Mouse (Mus musculus): ENCODE measurements around the gene Tmc6. TPM values are rescaled to one million over a fixed set of nuclear protein-coding genes. Genes with fewer than 3 reads are reported as not detected.
A peak's percentile ranks its signal among the peaks of the same experiment; 100 is the strongest.

Gene Tmc6
- polyA plus RNA-seq, 1 experiment from 2014 or later: 4.2 TPM

- Histone ChIP-seq H3K9me3 (replicated peaks; ENCODE audit: control insufficient read depth, low read length, poor library complexity, severe bottlenecking) (no peaks in the 10 kb centered on the region), H3K4me3 (ENCODE audit: low read depth, low read length) (no peak overlapping the region), H3K4me2 (ENCODE audit: low read length) (no peak overlapping the region), H3K4me1 (ENCODE audit: control insufficient read depth, insufficient read depth, low read length) (no peaks in the 10 kb centered on the region), H3K36me3 (ENCODE audit: control insufficient read depth, insufficient read depth, low read length) (peaks cover 8% of the 10 kb centered on the region), H3K9ac (ENCODE audit: low read depth, low read length) (no peak overlapping the region), H3K27ac (ENCODE audit: low read length) (no peak overlapping the region), H3K27me3 (ENCODE audit: control insufficient read depth, insufficient read depth, low read depth, low read length) (no peaks in the 10 kb centered on the region)
- 75% methylated on average over 7 of the region's 7 CpGs for WGBS
- ATAC-seq: no peak
These were observed 12.3 kb downstream of the Tmc6 start for GRCm38 (mm10) chr11:117769683-117770047.

- WGBS: 78% methylated on average over 20 of the region's 20 CpGs
- no peaks in the 10 kb centered on the region for H3K4me1 ChIP-seq (ENCODE audit: control insufficient read depth, insufficient read depth, low read length)
- no peak overlapping the region for H3K4me3 ChIP-seq (ENCODE audit: low read depth, low read length)
- no peak overlapping the region for H3K4me2 ChIP-seq (ENCODE audit: low read length)
- no peaks in the 10 kb centered on the region for H3K9me3 ChIP-seq (replicated peaks; ENCODE audit: control insufficient read depth, low read length, poor library complexity, severe bottlenecking)
- no peaks in the 10 kb centered on the region for H3K27me3 ChIP-seq (ENCODE audit: control insufficient read depth, insufficient read depth, low read depth, low read length)
- peaks cover 11% of the 10 kb centered on the region for H3K36me3 ChIP-seq (ENCODE audit: control insufficient read depth, insufficient read depth, low read length)
- H3K27ac ChIP-seq (ENCODE audit: low read length): no peak overlapping the region
- 0 out of 2 replicates have a peak, but pooled peaks have one; percentile 13 for ATAC-seq
- no peak overlapping the region for H3K9ac ChIP-seq (ENCODE audit: low read depth, low read length)
These were observed 13.0 kb downstream of the Tmc6 start for GRCm38 (mm10) chr11:117768725-117769682.

GRCm38 (mm10) chr11:117766275-117766674 lies 15.7 kb downstream of the Tmc6 start:
- Histone ChIP-seq H3K27ac (ENCODE audit: low read length) (no peak overlapping the region), H3K4me1 (ENCODE audit: control insufficient read depth, insufficient read depth, low read length) (no peaks in the 10 kb centered on the region), H3K36me3 (ENCODE audit: control insufficient read depth, insufficient read depth, low read length) (peaks cover 23% of the 10 kb centered on the region), H3K4me3 (ENCODE audit: low read depth, low read length) (no peak overlapping the region), H3K27me3 (ENCODE audit: control insufficient read depth, insufficient read depth, low read depth, low read length) (no peaks in the 10 kb centered on the region), H3K4me2 (ENCODE audit: low read length) (no peak overlapping the region), H3K9ac (ENCODE audit: low read depth, low read length) (no peak overlapping the region), H3K9me3 (replicated peaks; ENCODE audit: control insufficient read depth, low read length, poor library complexity, severe bottlenecking) (no peaks in the 10 kb centered on the region)
- no peak for ATAC-seq
- 90% methylated on average over 3 of the region's 3 CpGs for WGBS

- ATAC-seq: no peak
- H3K36me3 ChIP-seq (ENCODE audit: control insufficient read depth, insufficient read depth, low read length): peaks cover 30% of the 10 kb centered on the region
- 93% methylated on average over 5 of the region's 5 CpGs for WGBS
These were observed 16.6 kb downstream of the Tmc6 start for GRCm38 (mm10) chr11:117765361-117765760.

GRCm38 (mm10) chr11:117764319-117764718 lies 17.7 kb downstream of the Tmc6 start:
- no peak overlapping the region for H3K4me2 ChIP-seq (ENCODE audit: low read length)
- H3K27me3 ChIP-seq (ENCODE audit: control insufficient read depth, insufficient read depth, low read depth, low read length): no peaks in the 10 kb centered on the region
- H3K9ac ChIP-seq (ENCODE audit: low read depth, low read length): no peak overlapping the region
- 93% methylated on average over 9 of the region's 9 CpGs for WGBS
- ATAC-seq: no peak
- no peak overlapping the region for H3K27ac ChIP-seq (ENCODE audit: low read length)
- no peaks in the 10 kb centered on the region for H3K9me3 ChIP-seq (replicated peaks; ENCODE audit: control insufficient read depth, low read length, poor library complexity, severe bottlenecking)
- no peaks in the 10 kb centered on the region for H3K4me1 ChIP-seq (ENCODE audit: control insufficient read depth, insufficient read depth, low read length)
- no peak overlapping the region for H3K4me3 ChIP-seq (ENCODE audit: low read depth, low read length)
- peaks cover 41% of the 10 kb centered on the region for H3K36me3 ChIP-seq (ENCODE audit: control insufficient read depth, insufficient read depth, low read length)

More at GRCm38 (mm10) chr11:117765361-117765760, 16.6 kb downstream of the Tmc6 start:
- H3K9me3 ChIP-seq (replicated peaks; ENCODE audit: control insufficient read depth, low read length, poor library complexity, severe bottlenecking): no peaks in the 10 kb centered on the region
- no peak overlapping the region for H3K4me2 ChIP-seq (ENCODE audit: low read length)
- H3K4me3 ChIP-seq (ENCODE audit: low read depth, low read length): no peak overlapping the region
- no peak overlapping the region for H3K27ac ChIP-seq (ENCODE audit: low read length)
- H3K9ac ChIP-seq (ENCODE audit: low read depth, low read length): no peak overlapping the region
- no peaks in the 10 kb centered on the region for H3K4me1 ChIP-seq (ENCODE audit: control insufficient read depth, insufficient read depth, low read length)
- no peaks in the 10 kb centered on the region for H3K27me3 ChIP-seq (ENCODE audit: control insufficient read depth, insufficient read depth, low read depth, low read length)

GRCm38 (mm10) chr11:117762246-117762645 lies 19.8 kb downstream of the Tmc6 start:
- Histone ChIP-seq H3K36me3 (ENCODE audit: control insufficient read depth, insufficient read depth, low read length) (peaks cover 58% of the 10 kb centered on the region), H3K4me2 (ENCODE audit: low read length) (no peak overlapping the region), H3K4me1 (ENCODE audit: control insufficient read depth, insufficient read depth, low read length) (no peaks in the 10 kb centered on the region), H3K27ac (ENCODE audit: low read length) (no peak overlapping the region), H3K4me3 (ENCODE audit: low read depth, low read length) (no peak overlapping the region), H3K9me3 (replicated peaks; ENCODE audit: control insufficient read depth, low read length, poor library complexity, severe bottlenecking) (no peaks in the 10 kb centered on the region), H3K9ac (ENCODE audit: low read depth, low read length) (no peak overlapping the region), H3K27me3 (ENCODE audit: control insufficient read depth, insufficient read depth, low read depth, low read length) (no peaks in the 10 kb centered on the region)
- no peak for ATAC-seq
- WGBS: 92% methylated on average over 12 of the region's 12 CpGs

- H3K9ac ChIP-seq (ENCODE audit: low read depth, low read length): no peak overlapping the region
- peaks cover 59% of the 10 kb centered on the region for H3K36me3 ChIP-seq (ENCODE audit: control insufficient read depth, insufficient read depth, low read length)
- no peak for ATAC-seq
- H3K9me3 ChIP-seq (replicated peaks; ENCODE audit: control insufficient read depth, low read length, poor library complexity, severe bottlenecking): no peaks in the 10 kb centered on the region
- no peak overlapping the region for H3K27ac ChIP-seq (ENCODE audit: low read length)
- H3K4me2 ChIP-seq (ENCODE audit: low read length): no peak overlapping the region
- WGBS: 90% methylated on average over 13 of the region's 13 CpGs
- no peaks in the 10 kb centered on the region for H3K4me1 ChIP-seq (ENCODE audit: control insufficient read depth, insufficient read depth, low read length)
- H3K4me3 ChIP-seq (ENCODE audit: low read depth, low read length): no peak overlapping the region
- no peaks in the 10 kb centered on the region for H3K27me3 ChIP-seq (ENCODE audit: control insufficient read depth, insufficient read depth, low read depth, low read length)
These were observed 20.2 kb downstream of the Tmc6 start for GRCm38 (mm10) chr11:117761801-117762200.

GRCm38 (mm10) chr11:117760374-117761119 lies 21.5 kb downstream of the Tmc6 start:
- Histone ChIP-seq H3K4me3 (ENCODE audit: low read depth, low read length) (no peak overlapping the region), H3K4me2 (ENCODE audit: low read length) (no peak overlapping the region), H3K4me1 (ENCODE audit: control insufficient read depth, insufficient read depth, low read length) (no peaks in the 10 kb centered on the region), H3K27ac (ENCODE audit: low read length) (no peak overlapping the region), H3K36me3 (ENCODE audit: control insufficient read depth, insufficient read depth, low read length) (peaks cover 70% of the 10 kb centered on the region), H3K27me3 (ENCODE audit: control insufficient read depth, insufficient read depth, low read depth, low read length) (no peaks in the 10 kb centered on the region), H3K9ac (ENCODE audit: low read depth, low read length) (no peak overlapping the region), H3K9me3 (replicated peaks; ENCODE audit: control insufficient read depth, low read length, poor library complexity, severe bottlenecking) (no peaks in the 10 kb centered on the region)
- 88% methylated on average over 26 of the region's 26 CpGs for WGBS
- no peak for ATAC-seq

GRCm38 (mm10) chr11:117759267-117759666 lies 22.7 kb downstream of the Tmc6 start:
- no peaks in the 10 kb centered on the region for H3K9me3 ChIP-seq (replicated peaks; ENCODE audit: control insufficient read depth, low read length, poor library complexity, severe bottlenecking)
- no peak for ATAC-seq
- H3K4me2 ChIP-seq (ENCODE audit: low read length): no peak overlapping the region
- no peaks in the 10 kb centered on the region for H3K4me1 ChIP-seq (ENCODE audit: control insufficient read depth, insufficient read depth, low read length)
- H3K9ac ChIP-seq (ENCODE audit: low read depth, low read length): no peak overlapping the region
- no peak overlapping the region for H3K4me3 ChIP-seq (ENCODE audit: low read depth, low read length)
- H3K27me3 ChIP-seq (ENCODE audit: control insufficient read depth, insufficient read depth, low read depth, low read length): no peaks in the 10 kb centered on the region
- H3K27ac ChIP-seq (ENCODE audit: low read length): no peak overlapping the region
- peaks cover 71% of the 10 kb centered on the region for H3K36me3 ChIP-seq (ENCODE audit: control insufficient read depth, insufficient read depth, low read length)
- WGBS: 95% methylated on average over 10 of the region's 10 CpGs

All from midbrain, embryonic 16.5 days (tissue).